Mouse (Mus musculus): ENCODE data around the gene Actl6a.
"Not testable (repeated sequence)": the region's sequence is repeated elsewhere in the genome, so short reads cannot be mapped to it uniquely, and the experiment has no call there.

Gene Actl6a

GRCm38 (mm10) chr3:32705647-32706348 is at the start of gene Actl6a:
Actl6a (plus strand) TSS chr3:32706298.
- in situ Hi-C loops (cut with MboI; ENCODE audit: low pct_unique_long_range_greater_than_20kb in 1 of 2, low sequenced_read_pairs in 2 of 2, unreplicated experiment in 1 of 2), result not testable (repeated sequence)

GRCm38 (mm10) chr3:32656398-32656994 is 49.6 kb upstream of the Actl6a start:
- in situ Hi-C loops (cut with MboI; ENCODE audit: low pct_unique_long_range_greater_than_20kb in 1 of 2, low sequenced_read_pairs in 2 of 2, unreplicated experiment in 1 of 2), result no loop called here

GRCm38 (mm10) chr3:32658401-32658800 is 47.7 kb upstream of the Actl6a start:
- in situ Hi-C loops (cut with MboI; ENCODE audit: low pct_unique_long_range_greater_than_20kb in 1 of 2, low sequenced_read_pairs in 2 of 2, unreplicated experiment in 1 of 2), result no loop called here

- in situ Hi-C loops (cut with MboI; ENCODE audit: low pct_unique_long_range_greater_than_20kb in 1 of 2, low sequenced_read_pairs in 2 of 2, unreplicated experiment in 1 of 2), result no loop called here
Measured at GRCm38 (mm10) chr3:32658821-32659220, 47.3 kb upstream of the Actl6a start.

GRCm38 (mm10) chr3:32659506-32659905 is 46.6 kb upstream of the Actl6a start:
- in situ Hi-C loops (cut with MboI; ENCODE audit: low pct_unique_long_range_greater_than_20kb in 1 of 2, low sequenced_read_pairs in 2 of 2, unreplicated experiment in 1 of 2), result no loop called here

GRCm38 (mm10) chr3:32660276-32660675 is 45.8 kb upstream of the Actl6a start:
- in situ Hi-C loops (cut with MboI; ENCODE audit: low pct_unique_long_range_greater_than_20kb in 1 of 2, low sequenced_read_pairs in 2 of 2, unreplicated experiment in 1 of 2), result no loop called here

GRCm38 (mm10) chr3:32660831-32661555 is 45.1 kb upstream of the Actl6a start:
- in situ Hi-C loops (cut with MboI; ENCODE audit: low pct_unique_long_range_greater_than_20kb in 1 of 2, low sequenced_read_pairs in 2 of 2, unreplicated experiment in 1 of 2), result no loop called here

- in situ Hi-C loops (cut with MboI; ENCODE audit: low pct_unique_long_range_greater_than_20kb in 1 of 2, low sequenced_read_pairs in 2 of 2, unreplicated experiment in 1 of 2), result no loop called here
Measured at GRCm38 (mm10) chr3:32661556-32661930, 44.6 kb upstream of the Actl6a start.

- in situ Hi-C loops (cut with MboI; ENCODE audit: low pct_unique_long_range_greater_than_20kb in 1 of 2, low sequenced_read_pairs in 2 of 2, unreplicated experiment in 1 of 2), result no loop called here
Measured at GRCm38 (mm10) chr3:32668256-32668959, 37.7 kb upstream of the Actl6a start.

- in situ Hi-C loops (cut with MboI; ENCODE audit: low pct_unique_long_range_greater_than_20kb in 1 of 2, low sequenced_read_pairs in 2 of 2, unreplicated experiment in 1 of 2), result no loop called here
Measured at GRCm38 (mm10) chr3:32669211-32669610, 36.9 kb upstream of the Actl6a start.

GRCm38 (mm10) chr3:32670196-32670595 is 35.9 kb upstream of the Actl6a start:
- in situ Hi-C loops (cut with MboI; ENCODE audit: low pct_unique_long_range_greater_than_20kb in 1 of 2, low sequenced_read_pairs in 2 of 2, unreplicated experiment in 1 of 2), result no loop called here

GRCm38 (mm10) chr3:32673151-32673550 is 32.9 kb upstream of the Actl6a start:
- in situ Hi-C loops (cut with MboI; ENCODE audit: low pct_unique_long_range_greater_than_20kb in 1 of 2, low sequenced_read_pairs in 2 of 2, unreplicated experiment in 1 of 2), result no loop called here

- in situ Hi-C loops (cut with MboI; ENCODE audit: low pct_unique_long_range_greater_than_20kb in 1 of 2, low sequenced_read_pairs in 2 of 2, unreplicated experiment in 1 of 2), result no loop called here
Measured at GRCm38 (mm10) chr3:32676393-32676792, 29.7 kb upstream of the Actl6a start.

GRCm38 (mm10) chr3:32682910-32683531 is 23.1 kb upstream of the Actl6a start:
- in situ Hi-C loops (cut with MboI; ENCODE audit: low pct_unique_long_range_greater_than_20kb in 1 of 2, low sequenced_read_pairs in 2 of 2, unreplicated experiment in 1 of 2), result no loop called here

GRCm38 (mm10) chr3:32684631-32685030 is 21.5 kb upstream of the Actl6a start:
- in situ Hi-C loops (cut with MboI; ENCODE audit: low pct_unique_long_range_greater_than_20kb in 1 of 2, low sequenced_read_pairs in 2 of 2, unreplicated experiment in 1 of 2), result no loop called here

- in situ Hi-C loops (cut with MboI; ENCODE audit: low pct_unique_long_range_greater_than_20kb in 1 of 2, low sequenced_read_pairs in 2 of 2, unreplicated experiment in 1 of 2), result no loop called here
Measured at GRCm38 (mm10) chr3:32686537-32686936, 19.6 kb upstream of the Actl6a start.

- in situ Hi-C loops (cut with MboI; ENCODE audit: low pct_unique_long_range_greater_than_20kb in 1 of 2, low sequenced_read_pairs in 2 of 2, unreplicated experiment in 1 of 2), result no loop called here
Measured at GRCm38 (mm10) chr3:32687156-32687555, 18.9 kb upstream of the Actl6a start.

GRCm38 (mm10) chr3:32689567-32689999 is 16.5 kb upstream of the Actl6a start:
- in situ Hi-C loops (cut with MboI; ENCODE audit: low pct_unique_long_range_greater_than_20kb in 1 of 2, low sequenced_read_pairs in 2 of 2, unreplicated experiment in 1 of 2), result no loop called here

GRCm38 (mm10) chr3:32690008-32690407 is 16.1 kb upstream of the Actl6a start:
- in situ Hi-C loops (cut with MboI; ENCODE audit: low pct_unique_long_range_greater_than_20kb in 1 of 2, low sequenced_read_pairs in 2 of 2, unreplicated experiment in 1 of 2), result loop anchor here in 1 of 2 experiments (10.0 kb wide), 1 partner anchor 85 kb away; no protein-coding TSS in a partner anchor

All from mouse embryonic stem cell (cell line).